Mouse (Mus musculus) ES-E14 (cell line): ENCODE results near the gene Kndc1.
A peak's percentile ranks its signal among the peaks of the same experiment; 100 is the strongest.

Experiments
- MAFK ChIP-seq: IDR thresholded peaks from 2 replicates; pipeline ENCODE4 v1.6.1; 2014; ENCODE audit warnings: mild to moderate bottlenecking, low read depth, low read length, inconsistent platforms; ENCODE audit not compliant: insufficient read depth
- ZC3H11A ChIP-seq: IDR thresholded peaks from 2 replicates; pipeline ENCODE4 v1.6.1; 2012; ENCODE audit warnings: low read depth, mild to moderate bottlenecking, inconsistent platforms, low read length, borderline replicate concordance
- ZNF384 ChIP-seq: IDR thresholded peaks from 2 replicates; pipeline ENCODE4 v1.6.1; 2012; ENCODE audit warnings: low read depth, low read length, inconsistent platforms

GRCm38 (mm10) chr7:139972923-139973331 is 78.4 kb downstream of the Kndc1 start:
- TF ChIP-seq ZNF384 (peak; percentile 51), ZC3H11A (no peak), MAFK (no peak)
